Mouse (Mus musculus) ovary, postnatal 36 days (tissue): ENCODE measurements around the gene Tprg.
A peak's percentile ranks its signal among the peaks of the same experiment; 100 is the strongest.

Experiments
- DNase-seq: peaks from one replicate; pipeline ENCODE4 v3.0.0; 2022; ENCODE audit warnings: low spot score, mixed read lengths

The Tprg gene

GRCm38 (mm10) chr16:25425376-25425775 is 138.8 kb downstream of the Tprg start:
- no peak for DNase-seq

GRCm38 (mm10) chr16:25426261-25426660 is 139.6 kb downstream of the Tprg start:
- no peak for DNase-seq

DNA sequence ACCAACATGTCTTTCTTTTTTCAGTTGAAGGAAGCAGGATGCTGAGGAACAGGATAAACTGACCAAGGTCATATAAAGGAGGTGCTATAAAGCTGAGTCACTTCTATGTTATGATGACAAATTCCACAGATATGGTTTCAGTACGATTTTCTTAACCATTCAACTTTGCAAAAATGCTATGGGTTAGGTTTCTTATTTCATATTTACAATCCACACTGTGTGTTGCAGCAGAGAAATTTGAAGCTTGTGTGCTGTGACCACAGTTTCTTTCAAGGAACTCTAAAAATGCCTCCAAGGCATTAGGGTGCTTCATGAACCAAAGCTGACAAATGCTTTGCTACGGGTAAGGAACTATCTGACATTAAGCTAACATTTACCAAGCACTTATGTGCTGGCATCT is 153.4 kb downstream of the Tprg start:
- DNase-seq, result no peak

DNA sequence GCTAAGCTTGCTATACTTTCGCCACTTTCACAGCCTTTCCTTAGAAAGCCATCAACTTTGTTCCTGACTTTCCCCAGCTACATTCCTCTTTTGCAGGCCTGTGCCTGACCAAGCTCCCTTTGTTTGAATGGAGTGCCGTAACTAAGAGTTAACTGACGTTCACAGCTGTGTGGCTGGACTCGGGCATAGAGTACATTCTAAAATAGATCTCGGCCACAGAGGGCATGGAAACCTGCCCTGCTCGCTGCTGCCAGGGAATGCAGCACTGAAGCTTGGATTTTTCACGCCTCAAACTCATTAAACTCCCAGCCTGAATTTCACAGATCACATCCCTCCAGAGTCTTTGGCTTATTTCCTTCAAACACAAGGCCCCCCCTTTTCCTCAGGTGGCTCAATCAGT is 159.0 kb downstream of the Tprg start:
- no peak for DNase-seq

GRCm38 (mm10) chr16:25451511-25451910 is 164.9 kb downstream of the Tprg start:
- DNase-seq, result no peak

DNA sequence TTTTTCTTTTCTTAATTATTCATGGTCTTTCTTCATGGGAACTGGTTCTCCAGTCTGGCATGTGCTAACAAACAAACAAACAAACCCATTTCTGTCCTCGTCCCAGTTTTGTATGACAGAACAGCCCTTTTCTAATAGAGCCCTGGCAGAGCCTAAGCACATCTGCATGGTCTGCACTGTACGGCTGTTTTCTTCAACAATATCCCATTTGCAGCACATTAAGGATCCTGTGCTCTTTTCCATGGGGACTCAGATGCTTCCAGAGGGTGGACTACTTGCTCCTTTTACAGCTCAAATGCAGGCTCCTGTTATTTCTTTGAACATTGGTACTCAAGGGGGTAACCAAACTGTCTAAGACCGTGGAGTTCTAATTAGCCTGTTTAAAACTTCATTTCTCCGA is 178.1 kb downstream of the Tprg start:
- no peak for DNase-seq

GRCm38 (mm10) chr16:25465435-25466139 is 179.0 kb downstream of the Tprg start:
- peak; percentile 17 for DNase-seq

- DNase-seq, result no peak
Observed at GRCm38 (mm10) chr16:25468040-25468439, 181.4 kb downstream of the Tprg start.

GRCm38 (mm10) chr16:25468662-25469061 is 182.0 kb downstream of the Tprg start:
- DNase-seq, result no peak
